8 mouse cellular contexts compared by ENCODE assay signal in genomic region chr3:136969796-136970195, GRCm38 (mm10).
DNase-seq lines count a peak whose midpoint lies in the region; ATAC-seq and TF ChIP-seq lines count a peak whose summit lies in the region.
"Had no signal": no experiment of that assay in that cellular context is flagged by ENCODE, and none has a peak within 500 bp of the region (broad histone marks: within the 10 kb centered on the region; RNA-seq: fewer than 3 reads in every experiment).

No protein-coding gene starts in this region.

- intact Hi-C loops in left cerebral cortex, postnatal 14 days (cut with DNase I), result no loop called here

- no peak overlapping the region for H3K9ac ChIP-seq in forebrain, postnatal 0 days
- no peak overlapping the region for H3K9ac ChIP-seq in stomach, postnatal 0 days (ENCODE audit: low read length)
- H3K9ac ChIP-seq: embryonic facial prominence, embryonic 12.5 days had no signal

- DNase-seq in left cerebral cortex, postnatal 14 days (ENCODE audit: low spot score in 2 of 2), result peak; percentile 20 to 32
- no peak for DNase-seq in left cerebral cortex, adult 8-10 months (ENCODE audit: low spot score in 2 of 2)
- peak; percentile 83 to 93 for DNase-seq in cerebellum, adult 2 months
- DNase-seq in forebrain, postnatal 0 days, result peak; percentile 72
- DNase-seq in layer of hippocampus, postnatal 36 days, result peak; percentile 58 to 60
- no peak for DNase-seq in stomach, postnatal 0 days (ENCODE audit: low spot score)
- DNase-seq in frontal cortex, postnatal 25 days (ENCODE audit: low spot score in 2 of 2), result no peak

- ATAC-seq in forebrain, postnatal 0 days, result peak; percentile 36; the same call in 1 of the 2 replicates
- no peak for ATAC-seq in stomach, postnatal 0 days (ENCODE audit: low FRiP score, low TSS enrichment)

- TF ChIP-seq EP300 in stomach, postnatal 0 days (optimal IDR thresholded peaks at IDR 0.05), result no peak

- no peaks in the 10 kb centered on the region for H3K27me3 ChIP-seq in cerebellum, adult 2 months (ENCODE audit: control insufficient read depth, insufficient read depth, low read length)
- no peaks in the 10 kb centered on the region for H3K27me3 ChIP-seq in forebrain, postnatal 0 days (ENCODE audit: insufficient read depth, low read length)
- H3K27me3 ChIP-seq in stomach, postnatal 0 days (ENCODE audit: control insufficient read depth, insufficient read depth, low read length), result no peaks in the 10 kb centered on the region
- H3K27me3 ChIP-seq: embryonic facial prominence, embryonic 12.5 days had no signal

- TF ChIP-seq CTCF in cerebellum, adult 2 months (IDR thresholded peaks at IDR 0.05; ENCODE audit: borderline replicate concordance, insufficient read depth, low read depth, low read length), result no peak
- no peak for TF ChIP-seq CTCF in forebrain, postnatal 0 days (IDR thresholded peaks at IDR 0.05; ENCODE audit: low read depth)
- no peak for TF ChIP-seq CTCF in stomach, postnatal 0 days (IDR thresholded peaks at IDR 0.05; ENCODE audit: low read depth)

- no peak overlapping the region for H3K4me3 ChIP-seq in cerebellum, adult 2 months (replicated peaks; ENCODE audit: insufficient read depth, low read depth, low read length)
- H3K4me3 ChIP-seq in forebrain, postnatal 0 days (ENCODE audit: low read depth, low read length), result no peak overlapping the region
- H3K4me3 ChIP-seq in stomach, postnatal 0 days (ENCODE audit: low read depth, low read length), result no peak overlapping the region
- H3K4me3 ChIP-seq: embryonic facial prominence, embryonic 12.5 days had no signal

- no peaks in the 10 kb centered on the region for H3K9me3 ChIP-seq in forebrain, postnatal 0 days (ENCODE audit: low read length)
- H3K9me3 ChIP-seq in stomach, postnatal 0 days (ENCODE audit: control insufficient read depth, low read length), result no peaks in the 10 kb centered on the region
- H3K9me3 ChIP-seq: embryonic facial prominence, embryonic 12.5 days had no signal

- peak overlapping the region; percentile 29; the same call in 1 of the 2 replicates for H3K27ac ChIP-seq in cerebellum, adult 2 months (ENCODE audit: insufficient read depth, low read length)
- no peak overlapping the region for H3K27ac ChIP-seq in forebrain, postnatal 0 days (ENCODE audit: low read depth, low read length)
- H3K27ac ChIP-seq in stomach, postnatal 0 days (replicated peaks), result no peak overlapping the region
- H3K27ac ChIP-seq: embryonic facial prominence, embryonic 12.5 days had no signal

- WGBS in cerebellum, adult 2 months, result 9% methylated on average over 4 of the region's 4 CpGs
- WGBS in forebrain, postnatal 0 days, result 35% methylated on average over 4 of the region's 4 CpGs
- 43% methylated on average over 4 of the region's 4 CpGs for WGBS in stomach, postnatal 0 days

- H3K4me1 ChIP-seq in cerebellum, adult 2 months (ENCODE audit: control insufficient read depth, insufficient read depth, low read length), result peaks cover 11% of the 10 kb centered on the region
- H3K4me1 ChIP-seq in forebrain, postnatal 0 days (ENCODE audit: insufficient read depth), result no peaks in the 10 kb centered on the region
- 0 out of 2 replicates have a peak, but pooled peaks cover 2% of the 10 kb centered on the region for H3K4me1 ChIP-seq in stomach, postnatal 0 days (replicated peaks; ENCODE audit: control insufficient read depth, insufficient read depth)
- H3K4me1 ChIP-seq: embryonic facial prominence, embryonic 12.5 days had no signal

- TF ChIP-seq POLR2A in cerebellum, adult 2 months (IDR thresholded peaks at IDR 0.05; ENCODE audit: borderline replicate concordance, insufficient read depth, low read length), result no peak

- H3K36me3 ChIP-seq in forebrain, postnatal 0 days (ENCODE audit: insufficient read depth), result no peaks in the 10 kb centered on the region
- no peaks in the 10 kb centered on the region for H3K36me3 ChIP-seq in stomach, postnatal 0 days (ENCODE audit: control insufficient read depth, insufficient read depth, low read length)
- H3K36me3 ChIP-seq: embryonic facial prominence, embryonic 12.5 days had no signal

- no peak overlapping the region for H3K4me2 ChIP-seq in forebrain, postnatal 0 days (ENCODE audit: low read depth)
- H3K4me2 ChIP-seq in stomach, postnatal 0 days (replicated peaks; ENCODE audit: low read depth), result no peak overlapping the region
- H3K4me2 ChIP-seq: embryonic facial prominence, embryonic 12.5 days had no signal

Comparison
In these comparisons a context has a peak if more than half of its experiments do, and no peak if none do; other contexts are left out.
1. DNase-seq: peak in left cerebral cortex, postnatal 14 days (2 of 2), cerebellum, adult 2 months (2 of 2), forebrain, postnatal 0 days (single experiment) and layer of hippocampus, postnatal 36 days (2 of 2); none in left cerebral cortex, adult 8-10 months (0 of 2), stomach, postnatal 0 days (single experiment) and frontal cortex, postnatal 25 days (0 of 2).